Mouse (Mus musculus) neutrophil, adult 65 days (primary cell): ENCODE results near the gene Dhrs9. TPM values are rescaled to one million over a fixed set of nuclear protein-coding genes. Genes with fewer than 3 reads are reported as not detected.

Source experiments
- total RNA-seq: library from RNA; stranded (reverse); gene quantifications from 2 replicates; pipeline ENCODE4 v1.2.4, GENCODE M21; 2023

Dhrs9 gene
- total RNA-seq, result 63.8 and 69.7 TPM in 2 replicates

DNA sequence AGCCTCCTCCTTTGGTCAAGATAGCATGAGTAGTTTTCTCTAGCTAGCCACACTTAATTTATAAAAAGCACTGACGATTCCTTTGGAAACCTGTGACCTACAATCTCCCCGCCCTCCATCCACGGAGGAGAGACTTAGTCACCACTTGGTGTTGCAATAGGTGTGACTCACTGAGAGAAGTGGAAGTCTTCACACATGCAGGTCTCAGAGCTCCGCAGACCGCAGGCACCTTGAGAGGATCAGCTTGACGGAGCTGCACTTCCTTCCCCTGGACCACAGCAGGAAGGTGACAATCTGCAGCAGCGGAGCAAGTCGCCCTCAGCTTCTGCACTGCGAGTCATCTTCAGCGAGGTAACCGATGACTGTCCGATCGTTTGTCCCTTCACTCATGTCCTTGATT lies at the start of gene Dhrs9:
Dhrs9 (plus strand) TSS at position 165 of the 400 bp plus-strand sequence.

DNA sequence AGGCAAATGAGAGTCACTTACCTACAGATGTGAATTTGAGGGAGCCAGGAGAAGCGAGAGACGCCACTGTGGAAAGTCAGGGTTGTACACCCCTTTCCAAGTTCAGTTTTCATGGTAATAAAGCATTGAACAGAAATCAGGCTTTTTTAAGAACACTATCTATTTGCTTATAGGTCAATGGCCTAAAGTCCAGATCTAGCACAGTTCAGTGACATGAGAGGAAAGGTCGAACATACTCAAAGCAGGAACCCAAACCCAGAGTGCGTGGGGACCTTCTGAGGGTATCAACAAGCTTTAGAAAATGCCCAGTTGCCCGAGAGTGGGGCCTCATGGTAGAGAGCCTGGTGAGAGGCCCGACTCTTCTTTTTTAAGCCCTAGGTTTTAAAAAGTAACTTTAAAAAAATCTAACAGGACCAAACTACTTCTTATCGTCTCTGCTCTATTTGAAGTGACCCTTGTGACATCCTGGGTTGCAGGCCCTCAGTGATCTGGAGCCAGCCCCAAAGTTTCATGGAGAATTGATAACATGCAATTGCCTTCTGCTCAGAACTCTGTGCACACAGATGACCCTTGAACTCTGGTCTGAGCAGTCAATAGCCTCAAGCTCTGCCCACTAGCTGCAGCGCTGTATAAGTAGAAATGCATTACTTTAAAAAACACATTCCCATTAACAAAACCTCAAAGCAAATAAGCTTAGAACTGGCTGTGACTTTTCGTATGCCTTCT lies 37.6 kb upstream of the Dhrs9 start, which contains the start of gene Abcb11:
Abcb11 (minus strand) TSS at position 121 of the 726 bp plus-strand sequence.

Other genes starting within 250 kb of the Dhrs9 start
- gene Nostrin, start 244.6 kb upstream of the Dhrs9 start, total RNA-seq, result 2.6 and 2.7 TPM in 2 replicates
- gene Spc25, start 174.3 kb upstream of the Dhrs9 start, total RNA-seq, result 27.7 and 28.8 TPM in 2 replicates
- not detected in 2 replicates for gene G6pc2, start 169.4 kb upstream of the Dhrs9 start, total RNA-seq
- gene Abcb11, start 37.8 kb upstream of the Dhrs9 start, total RNA-seq, result not detected in 2 replicates
- not detected in 2 replicates for gene Lrp2, start 205.6 kb downstream of the Dhrs9 start, total RNA-seq